Mouse (Mus musculus): ENCODE measurements around the gene Jag2.

Jag2 gene

DNA sequence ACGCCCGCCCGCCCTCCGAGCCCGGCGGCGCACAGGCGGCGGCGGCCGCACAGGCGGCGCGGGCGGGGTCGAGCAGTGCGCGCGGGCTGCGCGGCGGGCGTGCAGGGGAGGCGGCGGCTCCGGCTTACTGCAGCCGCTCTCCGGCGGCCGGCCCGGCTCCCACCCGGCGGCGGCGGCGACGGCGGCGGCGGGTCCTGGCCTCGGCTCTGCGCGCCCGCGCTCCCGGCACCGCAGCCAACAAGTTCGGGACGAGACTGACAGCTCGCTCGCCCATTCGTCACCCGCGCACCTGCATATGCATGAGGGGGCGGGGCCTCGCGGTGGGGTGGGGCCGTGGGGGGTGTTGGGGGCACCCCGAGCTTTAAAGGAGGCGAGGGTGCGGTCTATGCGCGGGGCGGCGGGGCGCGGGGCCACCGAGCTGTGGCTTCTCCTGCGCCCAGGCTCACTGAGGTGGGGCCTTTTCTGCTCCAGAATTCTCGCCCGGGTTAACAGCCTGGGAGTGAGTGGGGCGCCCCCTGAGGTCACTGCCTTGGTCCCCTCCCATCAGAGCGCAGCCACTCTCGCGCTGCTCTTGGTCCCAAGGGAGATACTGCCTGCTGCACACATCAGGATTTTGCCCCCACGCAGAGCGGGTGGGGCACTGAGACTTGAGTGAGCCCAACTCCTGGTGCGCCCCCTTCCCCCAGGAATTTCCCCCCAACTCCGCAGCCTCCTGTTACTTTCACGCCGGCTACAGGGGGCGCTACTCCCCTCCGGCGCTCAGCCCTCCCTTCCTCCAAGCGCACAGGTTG lies at the start of gene Jag2:
TSS of gene Jag2 (minus strand) at position 215 of the 791 bp plus-strand sequence.
- no peak for DNase-seq (ENCODE audit: low read depth)

DNA sequence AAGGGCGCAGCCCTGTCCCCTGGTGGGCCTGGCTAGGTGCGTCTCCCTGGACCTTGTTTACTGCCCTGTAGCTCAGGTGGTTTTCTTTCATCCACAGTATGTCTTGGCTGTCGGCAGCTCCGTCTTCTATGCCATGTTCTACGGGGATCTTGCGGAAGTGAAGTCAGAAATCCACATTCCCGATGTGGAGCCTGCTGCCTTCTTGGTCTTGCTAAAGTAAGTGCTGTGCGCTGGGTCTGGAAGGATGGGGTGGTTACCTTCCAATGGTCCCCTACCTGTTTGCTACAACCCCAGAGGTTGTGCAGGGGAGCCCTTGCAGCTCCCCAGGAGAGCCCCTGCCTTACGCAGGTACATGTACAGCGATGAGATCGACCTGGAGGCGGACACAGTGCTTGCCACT lies 47.6 kb upstream of the Jag2 start:
- no peak for DNase-seq (ENCODE audit: low read depth)

DNA sequence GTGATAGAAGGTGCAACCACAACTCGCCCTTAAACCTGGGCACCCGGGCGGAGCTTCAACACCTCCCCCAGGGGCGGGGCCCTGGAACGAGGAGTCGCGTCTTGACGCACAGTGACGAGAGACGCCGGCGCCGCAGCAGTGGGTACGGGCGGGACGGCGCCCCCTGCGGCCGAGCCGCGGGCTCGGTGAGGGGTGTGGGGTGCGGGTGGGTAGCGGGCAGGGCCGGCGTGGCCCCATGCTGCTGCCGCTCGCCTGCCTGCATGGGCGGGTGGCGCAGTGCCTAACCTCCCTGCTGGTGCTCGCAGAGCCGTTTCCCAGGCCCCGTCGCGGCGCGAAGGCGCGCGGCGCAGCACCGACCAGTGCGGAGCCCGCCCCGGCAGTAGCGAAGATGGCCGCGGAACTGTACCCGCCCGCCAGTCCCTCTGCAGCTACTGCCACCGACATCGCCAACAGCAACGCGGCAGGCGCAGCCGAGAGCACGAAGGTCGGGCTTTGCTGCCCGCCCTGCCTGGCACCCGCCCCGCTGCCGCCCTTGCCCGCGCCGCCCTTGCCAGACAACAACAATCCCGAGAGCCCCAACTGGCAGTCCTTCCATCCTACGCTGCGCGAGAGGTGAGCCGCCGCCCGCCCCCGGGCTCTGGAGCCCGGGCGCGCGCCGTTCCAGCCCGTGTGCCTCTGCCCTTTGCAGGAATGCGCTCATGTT lies 46.9 kb upstream of the Jag2 start, which contains the start of gene Btbd6:
TSS of gene Btbd6 (plus strand) at position 112 of the 703 bp plus-strand sequence.
- peak; percentile 53 for DNase-seq (ENCODE audit: low read depth)

DNA sequence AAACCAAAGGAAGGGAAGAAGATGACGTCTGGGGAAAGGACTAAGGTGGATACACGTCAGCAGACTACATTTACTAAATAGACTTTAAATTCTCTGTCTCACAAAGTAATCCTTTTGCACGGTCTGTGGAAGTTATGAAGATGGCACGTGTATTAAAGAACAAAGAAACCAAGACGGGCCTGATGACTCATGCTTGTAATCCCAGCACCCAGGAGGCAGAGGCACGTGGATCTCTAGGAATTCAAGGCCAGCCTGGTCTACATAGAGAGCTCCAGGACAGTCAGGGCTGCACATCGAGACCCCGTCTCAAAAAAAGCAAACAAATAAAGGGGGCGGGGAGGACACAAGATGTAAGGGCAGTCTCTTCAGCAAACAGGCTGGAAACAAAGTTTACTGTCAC lies 45.2 kb upstream of the Jag2 start:
- DNase-seq (ENCODE audit: low read depth), result no peak

DNA sequence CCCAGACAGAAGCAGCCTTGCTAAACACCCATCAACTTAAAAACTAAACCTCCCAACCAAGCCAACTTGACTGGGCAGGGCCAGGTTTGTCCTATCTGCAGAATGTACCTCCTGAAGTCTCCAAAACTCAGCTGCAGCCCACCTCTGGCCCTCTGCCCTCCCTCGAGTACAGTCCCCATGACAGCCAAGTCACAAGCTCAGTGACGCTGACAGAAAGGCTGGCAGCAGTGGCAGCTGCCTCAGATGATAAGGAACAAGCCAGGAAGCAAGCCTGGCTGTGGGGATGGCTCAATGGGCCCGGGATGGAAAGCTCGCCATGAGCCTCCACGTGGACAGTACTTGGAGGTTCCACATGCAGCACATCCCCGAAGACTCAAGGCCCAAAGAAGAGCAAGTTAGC lies 40.0 kb upstream of the Jag2 start:
- DNase-seq (ENCODE audit: low read depth), result no peak

DNA sequence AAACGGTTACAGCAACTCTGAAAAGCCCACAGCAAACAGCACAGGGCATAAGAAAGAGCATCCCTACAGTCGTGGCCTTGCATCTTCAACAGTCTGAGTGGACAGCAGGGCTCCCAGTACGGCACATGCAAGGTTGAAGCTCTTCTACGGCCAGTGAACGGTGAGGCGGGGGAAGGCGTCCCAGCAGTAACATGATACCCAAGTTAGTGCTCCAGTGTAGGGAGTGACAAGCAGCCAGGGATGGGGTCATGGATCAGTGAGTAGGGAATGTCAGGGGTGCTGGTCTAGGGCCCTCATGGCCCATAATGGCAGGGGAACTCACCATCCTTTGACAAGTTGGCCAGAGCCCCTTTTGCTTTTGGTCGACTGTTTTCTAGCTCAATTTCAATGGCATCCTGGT lies 39.4 kb upstream of the Jag2 start:
- DNase-seq (ENCODE audit: low read depth), result no peak

DNA sequence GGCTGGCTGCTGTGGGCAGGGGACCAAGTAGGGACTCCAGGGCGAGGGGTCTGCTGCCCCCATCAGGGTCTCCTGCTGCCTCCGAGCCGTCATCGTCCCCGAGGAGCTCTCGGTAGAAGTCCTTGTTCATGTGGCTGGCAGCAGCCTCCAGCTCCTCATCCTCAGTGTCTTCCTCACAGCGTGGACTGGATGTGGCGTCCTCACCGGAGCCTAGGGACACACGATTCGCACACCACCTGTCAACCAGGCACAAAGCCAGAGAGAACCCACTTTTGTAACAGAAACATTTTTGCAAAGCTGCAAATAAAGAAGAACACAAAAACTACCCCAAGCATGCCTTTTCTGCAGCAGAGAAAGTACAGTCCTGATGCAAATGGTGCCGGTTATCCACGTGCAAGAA lies 36.2 kb upstream of the Jag2 start:
- no peak for DNase-seq (ENCODE audit: low read depth)

DNA sequence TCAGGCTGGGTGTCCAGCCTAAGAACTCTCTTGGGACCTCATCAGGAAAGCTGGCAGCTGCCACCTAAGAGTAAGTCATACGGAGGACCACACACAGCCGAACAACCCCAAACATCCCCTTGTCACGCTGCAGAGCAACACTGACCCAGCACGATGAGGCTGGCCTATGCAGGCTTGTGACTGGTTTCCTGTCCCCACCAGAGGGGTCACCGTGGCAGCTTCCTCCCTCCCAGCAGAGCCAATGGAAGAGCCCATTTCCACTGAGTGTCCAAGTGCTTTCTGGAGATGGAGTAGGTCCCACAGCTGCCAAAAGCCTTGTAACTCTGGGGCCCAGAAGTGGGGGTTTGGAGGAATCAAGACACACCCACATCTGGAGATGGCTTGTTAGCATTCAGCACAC lies 32.3 kb upstream of the Jag2 start:
- DNase-seq (ENCODE audit: low read depth), result no peak

DNA sequence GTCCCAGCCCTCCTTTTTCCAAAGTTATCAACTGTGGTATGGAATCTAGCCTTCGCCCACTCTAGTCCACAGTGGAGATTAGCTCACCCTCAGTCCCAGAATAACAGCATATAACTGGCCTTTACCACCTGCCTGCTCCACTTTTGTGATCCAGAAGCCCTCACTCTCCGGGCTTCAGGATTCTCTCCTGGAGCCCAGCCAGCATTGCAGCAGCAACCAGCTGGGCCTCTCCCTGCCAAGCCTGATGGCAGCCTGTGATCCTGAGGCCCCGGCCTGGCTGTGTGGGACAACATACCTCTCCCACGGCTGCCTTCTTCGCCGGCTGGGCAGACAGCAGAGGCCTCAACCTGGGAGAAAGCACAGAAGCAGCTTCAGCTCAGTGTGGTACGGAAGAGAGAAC lies 31.9 kb upstream of the Jag2 start:
- DNase-seq (ENCODE audit: low read depth), result no peak

DNA sequence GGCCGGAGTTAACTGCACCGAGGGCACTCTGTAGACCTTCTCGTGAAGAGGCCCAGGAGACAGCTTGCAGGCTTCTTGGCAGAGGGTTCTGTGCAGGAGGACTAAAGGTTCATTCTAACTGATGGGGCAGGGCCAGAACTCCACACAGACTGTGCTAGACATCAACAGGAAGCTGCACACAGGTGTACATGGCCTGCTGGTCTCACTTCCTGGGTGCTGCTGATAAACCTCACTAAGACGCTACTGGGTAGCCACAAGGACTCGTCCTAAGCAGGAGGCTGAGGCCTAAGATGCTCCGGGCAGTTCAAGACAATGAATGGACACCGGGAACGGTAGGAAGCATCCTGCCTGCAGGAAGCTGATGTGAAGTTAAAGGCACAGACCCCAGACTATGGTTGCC lies 29.8 kb upstream of the Jag2 start:
- no peak for DNase-seq (ENCODE audit: low read depth)

DNA sequence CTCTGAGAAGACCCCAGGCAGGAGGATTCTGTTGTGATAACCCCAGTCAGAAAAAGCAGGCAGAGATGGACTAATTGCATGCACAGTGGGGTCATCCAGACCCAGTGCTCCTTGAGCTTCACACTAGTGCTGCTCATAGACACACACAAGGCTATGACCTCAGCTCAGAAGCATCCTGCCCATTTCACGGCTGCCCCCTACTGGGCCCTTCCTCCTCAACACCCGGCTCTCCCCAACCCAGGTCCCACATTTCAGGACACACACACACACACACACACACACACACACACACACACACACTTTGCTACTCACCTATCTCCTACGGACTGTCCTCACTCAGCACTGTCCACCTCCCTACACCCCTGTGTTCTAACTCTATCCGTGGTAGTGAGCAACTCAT lies 28.7 kb upstream of the Jag2 start:
- DNase-seq (ENCODE audit: low read depth), result no peak

DNA sequence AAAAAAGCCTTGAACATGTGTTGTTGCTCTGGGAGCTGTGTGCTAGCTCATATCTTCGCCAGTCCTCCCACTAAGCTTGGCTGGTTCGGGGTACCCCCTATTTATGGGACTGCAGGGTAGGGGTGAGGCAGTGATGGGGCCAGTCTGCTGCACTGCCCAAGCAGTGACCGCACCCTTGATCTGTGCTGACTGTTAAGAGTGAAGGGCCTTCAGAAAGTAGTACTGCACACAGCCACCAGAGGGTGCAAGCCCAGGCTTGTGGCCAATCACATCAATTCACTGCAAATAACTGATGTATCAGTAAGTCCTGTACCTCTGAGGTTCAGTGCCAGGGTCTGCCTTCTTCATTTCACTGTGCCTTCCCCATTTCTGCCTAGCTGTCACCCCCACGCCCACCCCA lies 26.2 kb upstream of the Jag2 start:
- DNase-seq (ENCODE audit: low read depth), result peak; percentile 60

DNA sequence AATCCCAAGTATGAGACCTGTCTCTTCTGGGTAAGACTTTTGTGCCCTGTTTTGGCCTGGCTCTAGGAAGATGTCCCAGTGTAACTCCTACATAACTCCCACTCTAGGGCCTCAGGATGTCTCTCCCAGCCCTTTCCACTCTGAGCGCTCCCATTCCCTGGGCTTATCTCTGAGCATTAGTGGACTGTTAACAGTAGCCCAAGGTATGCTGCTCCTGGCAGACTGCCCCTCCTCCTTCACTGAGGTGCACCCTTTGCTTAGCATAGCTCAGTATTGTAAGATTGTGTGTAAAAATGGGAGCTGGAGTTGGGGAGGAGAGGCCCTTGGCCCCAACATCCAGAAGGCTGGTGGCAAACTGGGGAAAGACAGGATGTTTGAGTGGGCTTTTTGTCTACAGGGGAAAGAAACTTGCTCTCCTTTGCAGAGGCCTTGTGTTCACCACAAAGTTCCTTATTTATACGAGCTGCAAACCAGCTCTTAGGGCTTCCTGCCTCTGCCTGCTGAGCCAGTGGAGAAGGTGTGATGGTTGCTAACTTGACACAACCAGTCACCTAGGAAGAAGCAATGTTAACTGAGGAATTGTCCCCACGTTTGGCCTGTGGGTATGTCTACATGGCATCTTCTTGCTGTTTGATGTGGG lies 23.5 kb upstream of the Jag2 start:
- DNase-seq (ENCODE audit: low read depth), result no peak

DNA sequence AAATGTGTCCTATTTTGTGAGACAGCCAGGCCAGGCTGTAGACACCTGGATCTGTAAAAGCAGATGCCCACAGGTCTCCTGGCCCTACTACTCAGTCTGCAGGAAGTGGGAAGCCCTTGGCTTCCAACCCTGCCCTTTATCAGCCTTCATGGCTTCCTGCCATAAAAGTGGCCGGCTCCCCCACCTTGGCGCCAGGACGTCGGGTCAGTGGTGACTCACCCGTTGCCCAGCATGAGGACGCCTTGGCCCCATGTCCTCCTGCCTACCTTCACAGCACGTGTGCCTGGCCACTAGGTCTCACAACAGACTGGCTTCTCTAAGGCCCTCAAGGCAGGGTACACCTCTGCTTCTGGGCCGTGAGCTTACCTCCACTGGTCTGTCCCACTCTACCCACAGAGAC lies 22.9 kb upstream of the Jag2 start:
- no peak for DNase-seq (ENCODE audit: low read depth)

DNA sequence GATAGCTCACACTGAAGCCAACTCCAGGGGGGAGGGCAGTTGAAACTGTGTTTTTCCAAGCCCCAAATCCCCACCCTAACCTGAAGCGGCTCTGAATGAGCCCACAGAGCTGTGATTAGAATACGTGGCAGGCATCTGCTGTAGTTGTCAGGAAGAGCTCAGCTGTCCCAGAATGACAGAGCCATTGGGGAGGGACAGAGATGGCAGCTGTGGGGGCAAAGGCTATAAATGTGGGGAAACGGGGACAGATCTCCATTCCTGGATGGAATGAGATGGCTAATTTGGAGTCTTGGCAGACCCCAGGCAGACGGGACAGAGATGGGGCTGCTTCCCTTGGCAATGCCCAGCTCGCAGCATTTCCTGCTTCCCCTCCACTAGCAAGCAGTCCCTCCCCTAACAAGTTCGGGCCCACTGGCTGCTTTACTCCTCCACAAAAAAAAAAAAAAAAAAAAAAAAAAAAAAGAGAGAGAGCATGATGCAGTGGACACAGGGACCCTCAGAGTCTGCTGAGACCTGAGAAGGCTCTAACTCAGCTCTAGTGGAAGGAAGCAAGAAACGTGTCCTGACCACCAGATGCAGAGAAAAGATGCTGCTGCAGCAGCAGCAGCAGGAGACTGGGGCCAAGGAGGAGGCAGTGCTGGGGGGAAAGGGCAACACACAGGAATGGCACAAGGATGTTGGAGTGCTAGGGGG lies 21.7 kb upstream of the Jag2 start:
- no peak for DNase-seq (ENCODE audit: low read depth)

DNA sequence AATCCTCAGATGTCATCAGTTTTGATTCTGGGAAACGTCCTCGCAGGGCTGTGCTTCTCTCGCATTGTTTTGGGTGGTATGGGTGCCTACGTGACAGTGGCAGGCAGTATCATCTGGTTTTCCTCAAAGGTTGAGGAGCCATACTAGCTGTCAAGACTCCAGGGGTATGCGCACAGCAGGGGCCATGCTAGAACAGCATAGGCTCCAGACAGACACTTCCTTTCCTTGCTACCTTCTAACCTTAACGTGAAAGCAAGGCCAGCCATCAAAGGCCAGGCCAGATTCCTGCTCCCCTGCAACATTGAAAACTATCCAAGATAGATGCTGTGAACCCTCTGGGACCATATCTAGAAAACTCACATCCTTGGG lies 21.2 kb upstream of the Jag2 start:
- DNase-seq (ENCODE audit: low read depth), result no peak

DNA sequence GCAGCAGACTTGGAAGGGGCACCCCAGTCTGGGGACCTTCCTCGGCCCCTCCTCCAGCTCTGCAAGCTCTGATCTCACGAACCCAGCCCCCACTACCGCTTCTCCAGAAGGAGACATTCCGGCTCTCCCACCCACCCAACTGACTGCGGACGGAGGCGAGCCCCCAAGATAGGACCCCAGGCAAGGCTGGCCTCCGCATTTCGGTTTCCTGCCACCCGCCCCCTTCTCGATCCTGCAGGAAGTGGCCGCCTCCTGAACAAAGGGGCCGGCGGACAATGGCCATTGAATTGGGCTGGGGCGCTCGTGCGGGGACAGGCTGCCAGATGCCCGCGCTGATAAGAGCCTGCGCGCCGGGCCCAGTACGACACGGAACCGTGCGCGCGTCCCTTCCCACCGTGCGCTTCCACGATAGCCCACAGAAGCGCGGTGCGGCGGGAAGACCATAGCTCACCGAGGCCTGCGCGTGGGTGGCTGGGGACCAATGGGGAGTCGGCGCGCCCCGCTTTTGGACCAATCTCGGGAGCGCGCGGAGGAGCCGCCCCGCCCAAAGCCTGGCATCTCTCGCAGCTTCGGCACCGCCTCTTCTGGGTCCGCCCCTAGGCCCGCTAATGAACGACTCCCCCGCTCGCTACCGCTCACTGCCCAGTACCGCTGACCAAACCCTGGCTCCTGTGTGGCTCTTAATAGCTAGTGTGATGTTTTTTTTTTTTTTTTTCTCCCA lies 20.6 kb upstream of the Jag2 start:
- peak; percentile 35 for DNase-seq (ENCODE audit: low read depth)

DNA sequence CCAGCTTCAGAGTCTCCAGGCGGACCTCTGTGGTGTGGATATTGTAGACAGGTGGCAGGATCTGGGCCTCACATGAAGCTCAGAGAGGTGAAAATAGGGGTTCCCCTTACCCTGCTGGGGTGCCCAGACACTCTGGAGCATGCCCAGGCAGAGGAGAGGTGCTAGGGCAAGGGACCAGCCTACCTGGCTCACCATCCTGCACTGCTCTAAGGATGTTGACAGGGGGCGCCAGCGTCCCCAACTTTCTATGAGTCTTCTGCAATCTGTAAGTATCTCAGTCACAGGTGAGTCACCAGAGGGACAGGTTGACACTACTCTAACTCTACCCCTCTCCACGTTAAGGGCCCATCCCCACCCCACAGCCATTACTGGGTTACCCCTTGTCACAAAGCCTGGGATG lies 17.7 kb upstream of the Jag2 start:
- no peak for DNase-seq (ENCODE audit: low read depth)

DNA sequence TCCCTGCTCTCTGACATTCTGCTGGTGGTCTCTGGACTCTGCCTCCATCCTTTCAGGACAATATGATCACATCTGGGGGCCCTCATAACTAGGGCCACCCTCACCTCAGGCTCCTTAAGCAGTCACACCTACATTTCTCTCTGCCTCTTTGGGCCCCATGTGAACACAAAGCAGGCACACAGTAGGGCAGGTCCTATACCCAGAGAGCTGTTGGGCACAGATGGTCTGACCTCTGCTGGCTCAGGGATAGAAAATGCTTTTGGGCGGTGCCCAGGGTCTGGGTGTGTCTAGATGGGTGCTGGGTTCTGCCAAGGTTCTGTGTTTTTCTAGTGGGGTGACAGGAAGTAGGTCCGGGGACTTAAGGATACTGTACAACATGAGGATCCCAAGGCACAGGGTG lies 14.1 kb upstream of the Jag2 start:
- DNase-seq (ENCODE audit: low read depth), result no peak

DNA sequence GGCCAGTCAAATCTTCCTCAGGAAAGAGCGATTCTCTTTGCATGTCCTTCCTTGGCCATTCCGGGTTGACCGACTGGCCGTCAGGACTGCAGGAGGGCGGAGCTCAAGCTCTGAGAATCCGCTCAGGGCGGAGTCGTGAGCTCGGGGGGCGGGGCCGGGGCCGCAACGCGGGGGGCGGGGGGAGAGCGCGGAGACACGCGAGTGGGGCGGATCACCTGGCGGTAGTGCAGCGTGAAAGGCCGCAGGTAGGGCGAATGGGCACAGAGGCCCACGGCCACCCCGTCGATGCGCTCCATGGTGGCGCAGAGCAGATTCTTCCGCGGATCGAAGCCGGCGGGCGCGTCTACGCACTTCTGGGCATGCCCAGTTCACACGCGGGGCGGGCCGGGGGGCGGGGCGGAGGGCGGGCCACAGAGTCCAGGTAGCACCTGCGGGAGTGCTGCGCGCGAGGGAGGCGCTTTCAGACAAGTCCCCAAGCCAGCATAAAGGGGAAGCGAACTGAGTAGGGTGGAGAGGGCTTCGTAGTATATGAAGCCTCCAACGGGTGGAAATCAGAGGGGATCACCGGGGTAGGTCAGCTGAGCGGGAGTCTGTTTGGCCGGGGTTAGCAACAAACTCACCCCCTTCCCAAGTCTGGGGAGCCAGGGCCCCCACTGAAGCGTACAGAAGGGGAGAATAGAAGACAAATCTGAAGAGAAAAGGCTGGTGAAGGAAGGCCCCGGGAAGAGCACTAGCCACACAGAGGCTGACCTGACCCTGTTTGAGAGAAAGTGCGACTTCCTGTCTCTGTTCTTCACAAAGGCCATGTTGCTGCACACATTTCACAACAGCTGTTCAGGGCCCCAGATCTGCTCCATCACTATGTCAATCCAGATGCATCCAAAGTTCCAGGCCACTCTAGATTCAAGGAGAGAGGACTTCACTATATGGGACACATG lies 12.5 kb upstream of the Jag2 start, which contains the start of gene Nudt14:
TSS of gene Nudt14 (minus strand) at position 349 of the 938 bp plus-strand sequence.
- DNase-seq (ENCODE audit: low read depth), result no peak

All from fibroblast of lung, adult 2 months (primary cell).